Mouse (Mus musculus) skeletal muscle tissue, adult 2 months (tissue): Measurements from ENCODE around the gene Pigo.

ENCODE experiments used
- DNase-seq: peaks from one replicate; pipeline ENCODE4 v3.0.0-alpha.2; 2012; ENCODE audit warnings: low read depth, low spot score

Pigo gene

DNA sequence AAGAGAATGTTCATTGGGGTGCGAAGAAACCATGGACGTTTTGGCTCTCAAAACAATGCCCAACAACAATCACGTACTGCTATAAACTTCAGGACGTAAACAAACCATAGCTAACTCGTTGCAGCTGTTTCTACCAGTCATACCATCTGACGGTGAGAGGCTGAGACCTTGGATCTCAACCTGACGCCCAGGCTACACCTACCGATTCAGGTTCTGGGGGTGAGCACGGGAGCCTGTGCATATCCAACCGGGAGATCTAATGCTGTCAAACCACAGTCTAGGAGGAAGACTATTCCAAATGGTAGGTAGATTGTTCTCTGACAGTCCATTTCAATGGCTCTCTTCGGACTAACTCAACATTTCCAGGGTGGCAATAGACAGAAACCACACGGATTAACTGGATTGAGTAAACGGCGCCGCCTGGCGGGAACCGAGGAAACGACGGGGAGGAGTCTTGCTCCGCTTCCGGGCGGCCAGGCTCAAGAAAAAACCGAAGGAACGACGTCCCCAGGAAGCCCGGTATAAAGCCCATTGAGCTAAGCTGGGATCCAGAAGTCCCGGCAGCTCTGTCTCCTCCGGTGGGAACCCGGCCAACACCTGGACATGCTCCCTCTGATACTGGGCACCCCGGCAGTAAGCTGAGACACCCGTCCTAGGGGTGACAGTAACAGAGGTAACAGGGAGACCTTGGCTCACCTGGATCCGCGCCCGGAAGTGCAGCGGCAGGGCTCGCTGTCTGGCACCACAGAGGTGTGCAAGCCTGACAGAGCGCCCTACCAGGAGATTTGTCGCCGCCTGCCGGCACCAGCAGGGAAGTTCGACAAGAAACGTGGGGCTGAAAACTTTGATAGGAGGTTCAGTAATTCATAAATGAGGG is at the start of gene Pigo:
Gene Pigo (minus strand): TSS at position 736 of the 877 bp plus-strand sequence.
- peak; percentile 89 for DNase-seq

DNA sequence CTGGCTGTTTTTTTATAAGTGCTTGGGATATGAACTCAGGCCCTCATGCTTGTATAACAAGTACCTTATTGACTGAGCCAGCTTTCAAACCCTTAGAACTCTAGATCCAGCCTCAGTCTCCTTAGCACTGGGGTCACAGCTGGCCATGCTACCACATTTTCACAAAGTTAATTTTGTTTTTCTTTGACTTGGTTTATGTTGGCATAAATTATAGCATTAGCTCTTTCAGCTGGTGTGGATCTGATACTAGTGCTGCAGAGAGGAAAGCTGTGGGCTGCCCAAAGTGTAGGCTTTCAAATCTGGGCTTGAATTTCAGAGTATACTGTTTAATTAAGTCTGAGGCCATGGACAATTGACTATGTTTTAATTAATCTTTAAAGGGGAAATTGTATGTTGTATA is 49.3 kb upstream of the Pigo start:
- DNase-seq: no peak

DNA sequence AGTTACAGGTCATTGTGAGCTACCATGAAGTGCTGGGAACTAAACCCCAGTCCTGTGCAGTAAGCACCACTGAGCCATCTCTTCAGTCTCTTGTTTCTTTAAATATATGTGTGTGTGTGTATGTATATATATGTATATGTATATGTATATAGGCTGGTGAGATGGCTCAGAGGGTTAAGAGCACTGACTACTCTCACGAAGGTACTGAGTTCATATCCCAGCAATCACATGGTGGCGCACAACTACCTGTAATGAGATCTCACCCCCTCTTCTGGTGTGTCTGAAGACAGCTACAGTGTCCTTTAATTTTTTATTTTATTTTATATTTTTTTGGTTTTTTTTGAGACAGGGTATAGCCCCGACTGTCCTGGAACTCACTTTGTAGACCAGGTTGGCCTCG is 39.9 kb upstream of the Pigo start:
- DNase-seq: no peak

DNA sequence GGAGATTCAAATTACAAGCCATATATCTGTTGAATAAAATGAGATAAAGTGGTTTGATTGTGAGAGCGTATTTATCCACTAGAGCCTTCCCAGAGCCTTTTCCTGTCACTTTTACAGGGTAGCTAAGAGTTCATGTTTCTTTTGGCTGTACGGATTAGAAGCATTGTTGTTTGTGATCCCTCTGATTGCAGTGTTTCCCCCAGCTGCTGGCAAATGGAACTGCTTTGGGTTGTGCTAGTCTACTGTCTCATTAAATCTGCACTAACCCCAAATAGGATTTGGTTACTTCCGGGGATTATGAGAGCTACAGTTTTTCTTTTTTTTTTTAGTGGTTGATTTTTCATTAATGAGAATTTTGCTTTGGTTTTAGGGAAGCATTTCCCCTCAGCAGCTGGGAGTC is 34.7 kb upstream of the Pigo start:
- DNase-seq: no peak

GRCm38 (mm10) chr4:43059697-43060096 is 34.1 kb upstream of the Pigo start:
- no peak for DNase-seq

DNA sequence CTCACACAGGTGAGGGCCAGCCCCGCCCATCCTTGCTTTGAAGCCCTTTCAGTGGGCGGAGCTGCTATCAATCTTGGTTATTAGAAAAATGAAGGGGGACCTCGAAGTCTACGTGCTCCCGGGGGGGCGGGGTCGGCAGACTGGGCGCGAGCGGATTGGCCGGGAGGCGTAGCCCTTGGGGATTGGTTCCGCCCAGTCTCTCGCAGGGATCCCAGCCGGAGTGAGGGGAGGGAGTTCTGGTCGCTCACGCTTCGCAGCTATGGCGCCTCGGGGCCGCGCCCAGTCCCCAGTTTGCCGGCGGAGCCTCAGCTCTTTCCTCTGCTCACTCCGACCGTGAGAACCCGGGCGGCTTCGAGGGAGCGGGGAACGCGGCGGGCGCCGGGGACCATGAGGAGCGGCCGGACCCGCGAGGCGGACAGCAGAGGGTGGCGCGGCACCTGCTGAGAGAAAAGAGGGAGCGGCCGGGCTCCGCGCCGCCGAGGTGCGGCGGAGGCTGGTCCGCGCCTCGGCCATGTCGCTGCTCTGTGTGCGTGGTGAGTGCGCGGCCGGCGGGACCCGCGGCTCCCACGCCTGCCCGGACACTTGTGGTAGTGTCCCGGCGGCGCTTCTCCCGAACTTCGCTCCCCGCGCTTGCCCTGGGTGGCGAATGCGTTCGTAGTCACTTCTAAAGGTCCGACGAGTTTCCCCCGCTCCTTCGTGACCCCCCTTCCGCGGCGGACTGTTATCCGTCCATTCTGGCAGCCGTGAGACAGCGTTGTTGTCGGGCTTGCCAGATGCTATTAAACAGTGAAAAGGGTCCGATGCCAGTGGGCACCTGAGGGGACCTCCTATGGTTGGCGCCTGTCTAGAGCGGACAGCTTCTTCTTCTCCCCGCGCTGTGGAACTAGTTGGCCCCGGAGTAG is 33.4 kb upstream of the Pigo start, which contains the start of gene Unc13b:
Gene Unc13b (plus strand): TSS at position 201 of the 902 bp plus-strand sequence.
- no peak for DNase-seq

- no peak for DNase-seq
Observed at GRCm38 (mm10) chr4:43058392-43058752, 32.8 kb upstream of the Pigo start.

DNA sequence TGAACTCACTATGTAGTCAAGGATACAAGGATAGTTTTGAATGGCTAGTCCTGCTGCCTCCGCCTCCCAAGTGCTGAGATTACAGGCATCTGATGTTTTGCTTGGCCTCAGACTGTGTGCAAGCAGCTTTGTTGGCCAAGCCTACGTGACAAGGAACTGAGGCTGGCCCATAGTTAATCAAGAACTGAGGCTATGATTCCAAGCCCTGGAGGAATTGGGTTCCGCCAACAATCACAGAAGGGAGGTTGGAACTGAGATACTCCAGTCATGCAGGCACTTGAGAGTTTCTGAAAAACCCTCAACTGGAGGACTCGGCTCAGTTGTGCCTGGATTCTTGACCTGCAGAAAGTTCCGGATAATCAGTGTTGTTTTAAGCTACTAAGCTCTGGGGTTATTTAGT is 32.0 kb upstream of the Pigo start:
- DNase-seq: no peak

DNA sequence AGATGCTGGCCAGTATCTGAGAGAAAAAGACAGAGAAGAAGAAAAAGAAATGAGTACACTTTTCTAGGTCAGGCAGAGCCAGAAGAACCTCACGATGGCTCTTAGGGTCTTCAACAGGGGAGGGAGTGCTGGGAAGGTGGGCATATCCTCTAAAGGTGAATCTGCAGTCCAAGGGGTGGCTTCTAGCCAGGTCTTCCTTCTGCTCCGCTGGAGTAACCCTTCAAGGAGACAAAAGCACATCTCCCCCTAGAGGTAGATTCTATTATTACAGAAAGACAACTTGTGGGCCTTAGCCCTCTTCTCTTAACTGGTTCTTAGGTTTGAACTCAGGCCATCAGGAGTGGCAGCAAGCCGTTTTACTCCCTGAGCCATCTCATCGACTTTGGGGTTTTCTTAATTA is 27.0 kb upstream of the Pigo start:
- peak; percentile 58 for DNase-seq

GRCm38 (mm10) chr4:43047231-43047630 is 21.6 kb upstream of the Pigo start:
- DNase-seq: peak; percentile 77

- no peak for DNase-seq
Observed at GRCm38 (mm10) chr4:43046607-43047006, 21.0 kb upstream of the Pigo start.

DNA sequence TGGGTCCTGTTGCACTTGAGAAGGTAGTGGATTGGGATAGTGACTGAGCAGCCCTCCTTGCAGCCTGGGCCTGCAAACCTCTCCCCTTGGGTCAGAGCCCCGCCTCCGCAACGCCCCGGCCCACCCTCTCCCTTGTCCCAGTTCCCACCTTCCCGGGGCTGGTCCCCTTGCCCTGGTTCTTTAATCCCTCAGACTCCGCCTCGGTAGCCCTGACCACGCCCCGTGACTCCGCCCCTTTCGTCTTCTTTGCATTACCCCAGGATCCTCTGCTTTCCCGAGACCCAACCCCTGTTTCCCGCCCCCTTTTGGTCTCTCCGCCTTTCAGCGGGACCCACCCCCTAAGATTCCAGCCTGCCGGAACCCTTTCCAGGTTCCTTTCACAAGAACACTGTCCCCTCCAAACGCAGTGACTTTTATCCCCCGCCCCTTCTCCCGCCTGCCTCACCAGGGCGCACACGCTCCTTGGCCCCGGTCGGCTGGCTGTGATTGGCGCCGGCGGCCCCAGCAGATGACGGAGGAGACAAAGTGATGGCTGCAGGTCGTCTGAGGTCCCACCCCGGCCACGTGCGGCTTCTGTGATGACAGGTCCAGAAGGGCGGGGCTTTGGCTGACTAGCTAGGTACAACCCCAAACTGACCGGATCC is 20.2 kb upstream of the Pigo start, which contains the start of gene Fam214b:
Gene Fam214b (minus strand): TSS at position 562 of the 644 bp plus-strand sequence.
- peak; percentile 94 for DNase-seq

- no peak for DNase-seq
Observed at GRCm38 (mm10) chr4:43045285-43045658, 19.7 kb upstream of the Pigo start.

DNA sequence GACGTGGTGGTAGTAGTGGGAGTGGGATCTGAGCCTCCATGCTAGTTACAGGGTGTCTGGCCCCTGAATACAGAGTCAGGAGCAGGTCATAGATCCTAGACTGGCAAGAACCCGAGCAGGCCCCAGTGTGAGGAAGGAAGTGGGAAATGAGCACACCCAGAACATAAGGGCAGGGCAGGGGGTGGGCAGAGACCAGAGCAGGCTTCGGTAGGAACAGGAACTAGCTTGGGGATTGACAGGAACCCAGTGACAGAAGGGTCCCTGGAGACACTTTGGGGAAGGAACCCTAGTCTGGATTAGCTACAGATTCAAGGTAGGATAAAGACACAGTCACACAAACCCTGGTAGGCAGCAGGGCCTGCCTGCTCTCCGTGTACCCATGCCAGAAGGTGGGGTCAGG is 19.1 kb upstream of the Pigo start:
- no peak for DNase-seq

DNA sequence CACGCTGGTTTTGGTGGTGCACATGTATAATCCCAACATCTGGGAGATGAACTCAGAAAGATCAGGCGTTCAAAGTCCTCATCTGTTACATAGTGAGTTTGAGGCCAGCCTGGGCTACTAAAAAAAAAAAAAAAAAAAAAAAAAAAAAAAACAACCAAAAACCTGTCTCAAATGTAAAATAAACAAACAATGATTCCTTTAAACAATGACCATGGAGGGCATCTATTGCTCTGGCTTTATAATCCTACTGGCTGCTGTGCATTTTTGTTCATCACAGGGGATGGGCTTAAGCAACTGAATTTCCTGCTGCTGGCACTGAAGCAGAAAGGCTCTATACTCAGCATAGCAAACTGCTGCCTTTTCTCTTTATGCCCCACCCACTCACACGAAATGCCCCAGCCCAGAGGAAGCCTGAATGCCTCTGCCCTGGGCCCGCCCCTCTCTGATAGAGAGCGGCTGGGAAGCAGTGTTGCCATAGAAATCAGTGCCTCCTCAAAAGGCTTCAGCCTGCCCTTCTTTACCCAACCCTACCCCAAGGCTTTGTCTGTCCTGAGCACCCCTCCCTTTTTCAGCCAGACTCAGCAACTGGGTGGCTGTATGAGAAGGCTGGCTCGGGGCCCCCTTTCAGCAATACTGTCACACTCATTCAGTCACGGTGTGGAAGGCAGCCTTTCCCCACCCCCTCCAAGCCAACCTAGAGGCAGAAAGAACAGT is 18.2 kb upstream of the Pigo start:
- DNase-seq: peak; percentile 49

DNA sequence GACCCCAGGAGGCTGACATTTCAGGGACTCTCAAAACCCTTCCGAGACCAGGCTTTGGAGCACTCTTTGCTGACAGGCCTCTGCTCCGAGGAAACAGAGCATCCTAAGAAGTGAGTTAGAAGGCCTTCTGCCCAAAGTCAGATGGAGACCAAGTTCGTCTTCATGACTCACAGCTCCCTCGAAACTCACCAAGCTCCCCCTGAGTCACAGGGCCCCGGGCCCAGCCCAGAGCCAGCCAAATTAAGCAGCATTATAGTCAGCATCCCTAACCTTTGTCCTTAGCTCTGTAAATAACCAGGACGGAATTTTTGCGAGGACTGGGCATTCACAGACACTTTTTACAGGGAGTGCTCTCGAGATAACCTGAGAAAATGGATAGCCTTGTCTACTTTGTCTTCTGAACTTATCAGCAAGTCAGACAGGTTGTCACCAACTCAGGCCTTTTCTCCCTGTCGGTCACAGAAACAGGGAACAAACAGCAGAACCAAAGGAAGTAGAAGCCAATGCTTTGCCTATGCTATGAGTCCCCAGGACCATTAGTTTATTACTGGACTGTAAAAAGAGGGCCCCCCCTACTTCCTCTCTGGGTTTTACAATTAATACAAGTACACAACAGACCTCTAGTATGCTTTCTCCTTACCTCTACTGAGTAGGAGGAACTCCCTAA is 15.4 kb upstream of the Pigo start:
- no peak for DNase-seq

DNA sequence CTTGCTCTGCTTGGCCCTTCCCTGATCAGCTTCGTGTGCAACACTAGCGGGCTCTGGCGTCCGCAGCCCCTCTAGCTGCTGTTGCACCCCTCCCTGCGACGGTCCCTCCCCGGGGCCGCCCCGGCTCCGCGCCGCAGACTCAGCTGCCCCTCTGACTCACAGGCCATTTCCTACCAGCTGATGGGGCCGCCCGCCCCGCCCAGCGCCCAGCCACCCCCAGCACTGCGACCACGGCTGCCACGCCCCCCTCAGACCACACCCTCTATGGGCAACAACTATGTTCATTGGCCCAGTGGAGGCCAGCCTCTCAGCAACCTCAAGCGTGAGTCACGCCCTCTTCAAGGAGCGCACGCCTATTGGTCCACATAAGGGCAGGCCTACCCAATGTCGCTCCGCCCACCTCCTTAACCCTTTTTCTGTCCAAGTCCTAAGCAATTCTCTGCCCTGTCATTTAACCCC is 14.5 kb upstream of the Pigo start:
- DNase-seq: peak; percentile 98

DNA sequence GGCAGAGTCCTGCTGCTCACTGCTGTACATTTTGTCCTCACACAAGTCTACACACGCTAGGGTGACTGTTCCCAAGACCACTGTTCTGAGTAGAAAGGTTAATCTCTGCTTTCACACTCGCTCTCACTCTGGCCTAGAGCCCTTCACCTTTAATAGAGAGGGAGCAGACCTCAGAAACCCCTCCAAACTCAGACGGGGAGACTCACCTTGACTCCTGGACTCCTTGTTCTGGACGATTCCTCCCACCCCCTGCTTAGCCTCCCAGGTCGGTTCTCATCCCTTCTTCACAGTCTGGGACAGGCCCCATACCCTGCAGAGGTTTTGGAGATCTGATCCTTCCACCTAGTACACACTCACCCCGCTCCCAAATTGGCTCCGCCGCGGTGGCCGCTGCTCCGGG is 14.0 kb upstream of the Pigo start:
- no peak for DNase-seq

DNA sequence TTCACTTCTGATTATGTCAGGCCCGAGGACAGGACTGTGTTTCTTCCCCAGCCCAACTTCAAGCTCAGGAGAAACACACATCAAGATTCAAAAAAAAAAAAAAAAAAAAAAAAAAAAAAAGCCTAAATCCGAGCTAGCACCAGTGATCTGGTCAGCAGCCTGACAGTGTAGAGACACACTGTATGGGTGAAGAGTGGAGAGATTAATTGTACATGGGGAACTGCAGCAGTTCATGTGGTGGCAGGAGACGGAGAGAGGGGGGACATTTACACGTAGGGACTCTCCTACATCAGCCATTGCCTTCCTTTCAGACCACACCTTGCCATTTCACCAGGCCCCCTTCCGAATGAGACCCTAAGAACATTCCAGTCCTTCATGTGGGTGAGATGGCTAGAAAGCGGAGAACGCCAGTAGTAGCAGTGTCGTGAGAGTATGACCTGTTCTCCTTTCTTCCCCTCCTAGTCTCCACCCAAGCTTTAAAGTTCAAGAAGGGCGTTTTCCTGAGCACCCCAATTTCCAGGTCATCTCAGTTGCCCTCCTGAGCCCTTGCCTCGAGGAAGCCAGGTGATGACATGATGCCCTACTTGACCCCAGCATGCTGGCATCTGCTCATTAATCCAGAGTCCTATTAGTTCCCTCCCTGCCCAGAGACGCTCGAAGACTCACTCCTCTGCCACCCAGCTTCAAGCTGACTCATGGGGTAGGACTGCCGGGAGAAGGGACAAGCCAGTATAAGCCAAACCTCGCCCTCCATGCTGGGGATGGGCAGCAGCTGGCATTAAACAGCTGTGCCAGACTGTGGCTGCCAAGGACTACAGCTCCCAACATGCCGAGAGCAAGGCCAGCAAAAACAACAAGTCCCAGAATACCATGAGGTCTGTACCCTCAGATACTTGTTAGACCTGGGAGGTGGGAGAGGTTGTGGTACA is 13.2 kb upstream of the Pigo start:
- DNase-seq: peak; percentile 68
